Mouse (Mus musculus) stomach, postnatal 0 days (tissue): ENCODE data around the gene Smad6.

Experiments used
- CTCF ChIP-seq: IDR thresholded peaks from 2 replicates; pipeline ENCODE4 v1.5.1; 2016; ENCODE audit warnings: antibody characterized with exemption, low read depth, mild to moderate bottlenecking, moderate library complexity
- EP300 ChIP-seq: optimal IDR thresholded peaks from 2 replicates; pipeline ENCODE3; 2016; ENCODE audit warnings: antibody characterized with exemption

DNA sequence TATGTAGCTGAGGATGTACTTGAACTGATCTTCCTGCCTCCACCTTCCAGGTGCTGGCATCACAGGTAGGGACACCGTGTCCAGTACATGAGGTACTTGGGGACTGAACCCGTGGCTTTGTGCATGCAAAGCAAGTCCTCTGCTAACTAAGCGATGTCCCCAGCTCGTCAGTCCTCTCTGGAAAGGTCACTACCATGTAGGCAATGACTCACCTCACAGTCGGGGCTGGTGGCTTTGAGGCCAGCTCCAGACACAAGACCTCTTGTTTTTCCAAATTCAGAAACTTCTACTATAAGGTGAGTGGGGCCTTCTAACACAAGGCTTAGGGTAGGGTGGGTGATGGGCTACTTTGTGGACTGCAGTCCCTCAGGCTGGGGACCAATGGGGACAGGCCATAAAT, 21.8 kb downstream of the Smad6 start:
- TF ChIP-seq CTCF, result no peak
- no peak for TF ChIP-seq EP300
